Mouse (Mus musculus): ENCODE data around the gene Prss57. TPM values are rescaled to one million over a fixed set of nuclear protein-coding genes. Genes with fewer than 3 reads are reported as not detected.
A peak's percentile ranks its signal among the peaks of the same experiment; 100 is the strongest.

Prss57 gene
- polyA plus RNA-seq, 1 experiment = 23.4 TPM

GRCm38 (mm10) chr10:79832026-79832785 is 41.4 kb upstream of the Prss57 start:
- WGBS = 11% methylated on average over 7 of the region's 7 CpGs
- DNase-seq = peak; percentile 37
- Histone ChIP-seq H3K4me3 (ENCODE audit: control insufficient read depth, insufficient read depth, low read length) (no peak overlapping the region), H3K27ac (ENCODE audit: control insufficient read depth, insufficient read depth, low read length) (no peak overlapping the region), H3K27me3 (ENCODE audit: control insufficient read depth, insufficient read depth, low read length) (no peaks in the 10 kb centered on the region), H3K36me3 (ENCODE audit: control insufficient read depth, insufficient read depth, low read length) (no peaks in the 10 kb centered on the region), H3K4me1 (replicated peaks; ENCODE audit: control insufficient read depth, insufficient read depth, low read length) (peaks cover 25% of the 10 kb centered on the region)
- TF ChIP-seq POLR2A (IDR thresholded peaks at IDR 0.05; ENCODE audit: control insufficient read depth, extremely low read depth, insufficient read depth, low read length, poor library complexity) (no peak), CTCF (IDR thresholded peaks at IDR 0.05; ENCODE audit: borderline replicate concordance, control insufficient read depth, extremely low read depth, insufficient read depth, low read length, poor library complexity) (no peak)

GRCm38 (mm10) chr10:79831583-79831982 is 40.8 kb upstream of the Prss57 start:
- 37% methylated on average over 3 of the region's 3 CpGs for WGBS
- no peak for DNase-seq
- Histone ChIP-seq H3K27me3 (ENCODE audit: control insufficient read depth, insufficient read depth, low read length) (no peaks in the 10 kb centered on the region), H3K36me3 (ENCODE audit: control insufficient read depth, insufficient read depth, low read length) (no peaks in the 10 kb centered on the region), H3K4me3 (ENCODE audit: control insufficient read depth, insufficient read depth, low read length) (no peak overlapping the region), H3K27ac (ENCODE audit: control insufficient read depth, insufficient read depth, low read length) (no peak overlapping the region), H3K4me1 (replicated peaks; ENCODE audit: control insufficient read depth, insufficient read depth, low read length) (peaks cover 25% of the 10 kb centered on the region)
- TF ChIP-seq CTCF (IDR thresholded peaks at IDR 0.05; ENCODE audit: borderline replicate concordance, control insufficient read depth, extremely low read depth, insufficient read depth, low read length, poor library complexity) = no peak
- no peak for TF ChIP-seq POLR2A (IDR thresholded peaks at IDR 0.05; ENCODE audit: control insufficient read depth, extremely low read depth, insufficient read depth, low read length, poor library complexity)

- Histone ChIP-seq H3K36me3 (ENCODE audit: control insufficient read depth, insufficient read depth, low read length) (peaks cover 3% of the 10 kb centered on the region), H3K27me3 (ENCODE audit: control insufficient read depth, insufficient read depth, low read length) (no peaks in the 10 kb centered on the region), H3K27ac (ENCODE audit: control insufficient read depth, insufficient read depth, low read length) (no peak overlapping the region), H3K4me3 (ENCODE audit: control insufficient read depth, insufficient read depth, low read length) (no peak overlapping the region), H3K4me1 (replicated peaks; ENCODE audit: control insufficient read depth, insufficient read depth, low read length) (0 out of 2 replicates have a peak, but pooled peaks cover 5% of the 10 kb centered on the region)
- TF ChIP-seq POLR2A (IDR thresholded peaks at IDR 0.05; ENCODE audit: control insufficient read depth, extremely low read depth, insufficient read depth, low read length, poor library complexity) = no peak
- no peak for TF ChIP-seq CTCF (IDR thresholded peaks at IDR 0.05; ENCODE audit: borderline replicate concordance, control insufficient read depth, extremely low read depth, insufficient read depth, low read length, poor library complexity)
- DNase-seq = no peak
- WGBS = 41% methylated on average over 6 of the region's 6 CpGs
Observed at GRCm38 (mm10) chr10:79824413-79824812, 33.7 kb upstream of the Prss57 start.

GRCm38 (mm10) chr10:79823011-79823410 is 32.2 kb upstream of the Prss57 start:
- no peak overlapping the region for H3K27ac ChIP-seq (ENCODE audit: control insufficient read depth, insufficient read depth, low read length)
- DNase-seq = no peak
- H3K4me3 ChIP-seq (ENCODE audit: control insufficient read depth, insufficient read depth, low read length) = no peak overlapping the region
- H3K27me3 ChIP-seq (ENCODE audit: control insufficient read depth, insufficient read depth, low read length) = no peaks in the 10 kb centered on the region
- WGBS = 47% methylated on average over 6 of the region's 6 CpGs
- H3K4me1 ChIP-seq (replicated peaks; ENCODE audit: control insufficient read depth, insufficient read depth, low read length) = 0 out of 2 replicates have a peak, but pooled peaks cover 5% of the 10 kb centered on the region
- H3K36me3 ChIP-seq (ENCODE audit: control insufficient read depth, insufficient read depth, low read length) = peaks cover 8% of the 10 kb centered on the region
- TF ChIP-seq POLR2A (IDR thresholded peaks at IDR 0.05; ENCODE audit: control insufficient read depth, extremely low read depth, insufficient read depth, low read length, poor library complexity) (no peak), CTCF (IDR thresholded peaks at IDR 0.05; ENCODE audit: borderline replicate concordance, control insufficient read depth, extremely low read depth, insufficient read depth, low read length, poor library complexity) (no peak)

GRCm38 (mm10) chr10:79822372-79822771 is 31.6 kb upstream of the Prss57 start:
- no peak overlapping the region for H3K4me3 ChIP-seq (ENCODE audit: control insufficient read depth, insufficient read depth, low read length)
- 93% methylated on average over 17 of the region's 17 CpGs for WGBS
- no peak for DNase-seq
- H3K27me3 ChIP-seq (ENCODE audit: control insufficient read depth, insufficient read depth, low read length) = no peaks in the 10 kb centered on the region
- H3K27ac ChIP-seq (ENCODE audit: control insufficient read depth, insufficient read depth, low read length) = no peak overlapping the region
- TF ChIP-seq POLR2A (IDR thresholded peaks at IDR 0.05; ENCODE audit: control insufficient read depth, extremely low read depth, insufficient read depth, low read length, poor library complexity) (no peak), CTCF (IDR thresholded peaks at IDR 0.05; ENCODE audit: borderline replicate concordance, control insufficient read depth, extremely low read depth, insufficient read depth, low read length, poor library complexity) (no peak)
- H3K36me3 ChIP-seq (ENCODE audit: control insufficient read depth, insufficient read depth, low read length) = peaks cover 8% of the 10 kb centered on the region
- H3K4me1 ChIP-seq (replicated peaks; ENCODE audit: control insufficient read depth, insufficient read depth, low read length) = 0 out of 2 replicates have a peak, but pooled peaks cover 5% of the 10 kb centered on the region

- H3K27ac ChIP-seq (ENCODE audit: control insufficient read depth, insufficient read depth, low read length) = no peak overlapping the region
- TF ChIP-seq POLR2A (IDR thresholded peaks at IDR 0.05; ENCODE audit: control insufficient read depth, extremely low read depth, insufficient read depth, low read length, poor library complexity) (no peak), CTCF (IDR thresholded peaks at IDR 0.05; ENCODE audit: borderline replicate concordance, control insufficient read depth, extremely low read depth, insufficient read depth, low read length, poor library complexity) (no peak)
- 96% methylated on average over 12 of the region's 12 CpGs for WGBS
- H3K36me3 ChIP-seq (ENCODE audit: control insufficient read depth, insufficient read depth, low read length) = peaks cover 8% of the 10 kb centered on the region
- 0 out of 2 replicates have a peak, but pooled peaks cover 5% of the 10 kb centered on the region for H3K4me1 ChIP-seq (replicated peaks; ENCODE audit: control insufficient read depth, insufficient read depth, low read length)
- DNase-seq = no peak
- no peak overlapping the region for H3K4me3 ChIP-seq (ENCODE audit: control insufficient read depth, insufficient read depth, low read length)
- H3K27me3 ChIP-seq (ENCODE audit: control insufficient read depth, insufficient read depth, low read length) = no peaks in the 10 kb centered on the region
Observed at GRCm38 (mm10) chr10:79821731-79822130, 31.0 kb upstream of the Prss57 start.

Measured in thymus, adult 2 months (tissue).